Comparison of ENCODE assay signal across 8 mouse cellular contexts in the genomic region with DNA sequence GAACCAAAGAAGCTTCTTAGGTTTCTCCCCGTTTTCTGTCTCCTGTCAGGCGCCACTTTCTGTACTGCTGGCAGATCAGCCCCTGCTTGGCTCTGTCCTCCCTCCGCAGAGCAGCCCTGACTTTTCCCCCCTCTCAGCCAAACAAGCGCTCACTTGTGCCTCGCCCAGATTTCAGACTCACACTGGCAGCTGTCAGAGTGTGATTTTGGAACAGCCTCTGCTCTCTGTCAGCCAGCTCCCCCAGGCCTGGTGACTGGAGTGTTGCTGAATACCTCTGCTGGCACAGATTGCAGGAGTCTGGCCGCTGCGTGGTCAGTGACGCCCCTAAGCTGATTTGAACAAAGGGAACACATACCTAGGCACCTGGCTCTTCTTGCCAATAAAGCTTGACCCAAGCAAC. TPM values are rescaled to one million over a fixed set of nuclear protein-coding genes. Genes with fewer than 3 reads are reported as not detected.
DNase-seq lines count a peak whose midpoint lies in the region; ATAC-seq and TF ChIP-seq lines count a peak whose summit lies in the region.

No protein-coding gene starts in this region.

- WGBS in heart, postnatal 0 days: 16% methylated on average over 8 of the region's 8 CpGs
- WGBS in limb, embryonic 12.5 days: 47% methylated on average over 8 of the region's 8 CpGs

- H3K4me2 ChIP-seq in heart, postnatal 0 days (ENCODE audit: low read depth, low read length): peak overlapping the region; percentile 39
- H3K4me2 ChIP-seq in limb, embryonic 12.5 days: no peak overlapping the region

- no peaks in the 10 kb centered on the region; the same call in 1 of the 2 replicates for H3K36me3 ChIP-seq in heart, postnatal 0 days (replicated peaks; ENCODE audit: control insufficient read depth, insufficient read depth, low read length)
- H3K36me3 ChIP-seq in limb, embryonic 12.5 days: peaks cover 37% of the 10 kb centered on the region

- no peak for TF ChIP-seq CTCF in left cerebral cortex, adult 2 months (IDR thresholded peaks at IDR 0.05)
- no peak for TF ChIP-seq CTCF in heart, postnatal 0 days (IDR thresholded peaks at IDR 0.05; ENCODE audit: low read depth)

- H3K27me3 ChIP-seq in heart, postnatal 0 days (ENCODE audit: control insufficient read depth, insufficient read depth, low read length): no peaks in the 10 kb centered on the region
- no peaks in the 10 kb centered on the region for H3K27me3 ChIP-seq in limb, embryonic 12.5 days

- peak; percentile 17 to 20 for DNase-seq in left cerebral cortex, adult 2 months (ENCODE audit: extremely low spot score in 1 of 2, low spot score in 2 of 2)
- no peak for DNase-seq in left cerebral cortex, adult 11 months (ENCODE audit: low spot score)
- DNase-seq in fibroblast of lung, adult 2 months (ENCODE audit: low read depth): peak; percentile 91
- DNase-seq in heart, postnatal 0 days (ENCODE audit: low spot score): peak; percentile 84
- DNase-seq in right cerebral cortex, postnatal 25 days: peak; percentile 30
- DNase-seq in embryo, embryonic 10 days (ENCODE audit: low spot score): no peak

- peaks cover 23% of the 10 kb centered on the region; the same call in 1 of the 2 replicates for H3K4me1 ChIP-seq in heart, postnatal 0 days (ENCODE audit: control insufficient read depth, insufficient read depth)
- peaks cover 24% of the 10 kb centered on the region for H3K4me1 ChIP-seq in limb, embryonic 12.5 days (replicated peaks)

- no peaks in the 10 kb centered on the region for H3K9me3 ChIP-seq in heart, postnatal 0 days (replicated peaks; ENCODE audit: control insufficient read depth, low read length)
- H3K9me3 ChIP-seq in limb, embryonic 12.5 days: no peaks in the 10 kb centered on the region

- intact Hi-C loops in left cerebral cortex, adult 2 months (cut with DNase I): no loop called here

- TF ChIP-seq EP300 in heart, postnatal 0 days (IDR thresholded peaks at IDR 0.05; ENCODE audit: low read depth): no peak

- no peak overlapping the region for H3K9ac ChIP-seq in heart, postnatal 0 days (replicated peaks; ENCODE audit: low read depth, low read length)
- H3K9ac ChIP-seq in limb, embryonic 12.5 days (replicated peaks): no peak overlapping the region

- ATAC-seq in heart, postnatal 0 days (ENCODE audit: insufficient read depth, low read depth): peak; percentile 93
- ATAC-seq in limb, embryonic 12.5 days (ENCODE audit: insufficient number of reproducible peaks, insufficient read depth, low FRiP score, low TSS enrichment, low read depth): no peak
- ATAC-seq in granulocyte monocyte progenitor cell, adult 5-6 weeks (replicated peaks; ENCODE audit: poor library complexity, severe bottlenecking): no peak

- H3K4me3 ChIP-seq in left cerebral cortex, adult 2 months: no peak overlapping the region
- no peak overlapping the region for H3K4me3 ChIP-seq in heart, postnatal 0 days (ENCODE audit: low read depth, low read length)
- H3K4me3 ChIP-seq in limb, embryonic 12.5 days (replicated peaks): no peak overlapping the region

- H3K27ac ChIP-seq in left cerebral cortex, adult 2 months: no peak overlapping the region
- H3K27ac ChIP-seq in heart, postnatal 0 days (ENCODE audit: low read depth): peak overlapping the region; percentile 87
- H3K27ac ChIP-seq in limb, embryonic 12.5 days: peak overlapping the region; percentile 47

RNA-seq across cellular contexts. Expression of a gene that starts 9.8 kb away (rescaled TPM):
- not detected for total RNA-seq in left cerebral cortex, adult 2 months (2021)
- not detected in 2 replicates for total RNA-seq in heart, postnatal 0 days (2014; rRNA removed; ENCODE audit: low replicate concordance)
- polyA plus RNA-seq in heart, postnatal 0 days (2015; fragmentation: Nextera tagmentation; extraction: Ambion mirVana): not detected in 2 replicates
- not detected in 2 replicates for polyA plus RNA-seq in limb, embryonic 12.5 days (2016; fragmentation: Nextera tagmentation; extraction: Ambion mirVana)
- total RNA-seq in granulocyte monocyte progenitor cell, adult 5-6 weeks (2014; fragmentation: Nextera tagmentation): not detected in 2 replicates
- total RNA-seq in granulocyte monocyte progenitor cell, adult 5-6 weeks (2017): not detected in 2 replicates

RNA-seq across cellular contexts. Expression of a gene that starts 50.1 kb away (rescaled TPM):
- 10 to 100 TPM; 16.3 to 16.7 TPM for total RNA-seq in left cerebral cortex, adult 2 months (2021)
- 0.27 TPM in 1 of 2 replicates, not detected in the other for total RNA-seq in heart, postnatal 0 days (2014; rRNA removed; ENCODE audit: low replicate concordance)
- polyA plus RNA-seq in heart, postnatal 0 days (2015; fragmentation: Nextera tagmentation; extraction: Ambion mirVana): 0.14 and 0.18 TPM in 2 replicates
- 4.4 and 5.1 TPM in 2 replicates for polyA plus RNA-seq in limb, embryonic 12.5 days (2016; fragmentation: Nextera tagmentation; extraction: Ambion mirVana)
- 0.19 TPM in 1 of 2 replicates, not detected in the other for total RNA-seq in granulocyte monocyte progenitor cell, adult 5-6 weeks (2014; fragmentation: Nextera tagmentation)
- total RNA-seq in granulocyte monocyte progenitor cell, adult 5-6 weeks (2017): not detected in 2 replicates

RNA-seq across cellular contexts. Expression of a gene that starts 50.2 kb away (rescaled TPM):
- 10 to 100 TPM; 11.9 to 12.6 TPM for total RNA-seq in left cerebral cortex, adult 2 months (2021)
- total RNA-seq in heart, postnatal 0 days (2014; rRNA removed; ENCODE audit: low replicate concordance): 7.9 and 8.6 TPM in 2 replicates
- 8.4 and 9.2 TPM in 2 replicates for polyA plus RNA-seq in heart, postnatal 0 days (2015; fragmentation: Nextera tagmentation; extraction: Ambion mirVana)
- 19.3 and 19.4 TPM in 2 replicates for polyA plus RNA-seq in limb, embryonic 12.5 days (2016; fragmentation: Nextera tagmentation; extraction: Ambion mirVana)
- total RNA-seq in granulocyte monocyte progenitor cell, adult 5-6 weeks (2014; fragmentation: Nextera tagmentation): 25.4 and 33.5 TPM in 2 replicates
- 21.9 and 31.7 TPM in 2 replicates for total RNA-seq in granulocyte monocyte progenitor cell, adult 5-6 weeks (2017)

Comparison
In these comparisons a context has a peak if more than half of its experiments do, and no peak if none do; other contexts are left out.
1. DNase-seq: peak in left cerebral cortex, adult 2 months (2 of 2), fibroblast of lung, adult 2 months (single experiment), heart, postnatal 0 days (single experiment) and right cerebral cortex, postnatal 25 days (single experiment); none in left cerebral cortex, adult 11 months (single experiment) and embryo, embryonic 10 days (single experiment).
2. RNA of a gene that starts 50.1 kb away (total RNA-seq): 16.3 to 16.7 TPM in left cerebral cortex, adult 2 months; 0.27 TPM in heart, postnatal 0 days and 0.19 TPM in granulocyte monocyte progenitor cell, adult 5-6 weeks; every median in the first group is over 10 times any median in the second.